Mouse (Mus musculus) liver, postnatal 0 days (tissue): ENCODE data around the gene Hist1h2bp.

Experiments used
- CTCF ChIP-seq: sonication (generic); IDR thresholded peaks from 2 replicates; pipeline ENCODE4 v1.5.1; 2016; ENCODE audit warnings: antibody characterized with exemption, low read depth
- EP300 ChIP-seq: IDR thresholded peaks from 2 replicates; pipeline ENCODE4 v1.6.1; 2016; ENCODE audit warnings: antibody characterized with exemption, low read depth, mild to moderate bottlenecking

GRCm38 (mm10) chr13:21745006-21745405 is 42.3 kb upstream of the Hist1h2bp start:
- TF ChIP-seq CTCF (no peak), EP300 (no peak)
